Mouse (Mus musculus) embryonic facial prominence, embryonic 13.5 days (tissue): Measurements from ENCODE around the gene Adgrf3. TPM values are rescaled to one million over a fixed set of nuclear protein-coding genes. Genes with fewer than 3 reads are reported as not detected.
"Not testable (repeated sequence)": the region's sequence is repeated elsewhere in the genome, so short reads cannot be mapped to it uniquely, and the experiment has no call there.

ENCODE experiments used
- ATAC-seq: fragments of 200-750 bp; cut with Nextera tagmentation; 2 replicates; pipeline ENCODE4 v1.8.0; 2017; ENCODE audit warnings: low read depth; ENCODE audit not compliant: insufficient number of reproducible peaks, insufficient read depth, low FRiP score, low TSS enrichment
- H3K27ac ChIP-seq: fragments of 300-500 bp; sonication (generic); 2 replicates; pipeline ENCODE4 v1.5.1; 2015; ENCODE audit warnings: moderate library complexity, mild to moderate bottlenecking, inconsistent platforms
- H3K27me3 ChIP-seq: fragments of 300-500 bp; sonication (generic); 2 replicates; pipeline ENCODE4 v1.6.1; 2015; ENCODE audit warnings: mild to moderate bottlenecking, inconsistent platforms
- H3K36me3 ChIP-seq: fragments of 300-500 bp; sonication (generic); 2 replicates; pipeline ENCODE4 v1.6.1; 2015; ENCODE audit warnings: mild to moderate bottlenecking, inconsistent platforms
- H3K4me1 ChIP-seq: fragments of 300-500 bp; sonication (generic); 2 replicates; pipeline ENCODE4 v1.6.1; 2015; ENCODE audit warnings: inconsistent platforms
- H3K4me2 ChIP-seq: fragments of 300-500 bp; sonication (generic); 2 replicates; pipeline ENCODE4 v1.6.1; 2015; ENCODE audit warnings: moderate library complexity, mild to moderate bottlenecking, inconsistent platforms
- H3K4me3 ChIP-seq: fragments of 300-500 bp; sonication (generic); 2 replicates; pipeline ENCODE4 v1.5.1; 2015; ENCODE audit warnings: mild to moderate bottlenecking, inconsistent platforms
- H3K9ac ChIP-seq: fragments of 300-500 bp; sonication (generic); 2 replicates; pipeline ENCODE4 v1.6.1; 2015; ENCODE audit warnings: mild to moderate bottlenecking, inconsistent platforms
- H3K9me3 ChIP-seq: fragments of 300-500 bp; sonication (generic); 2 replicates; pipeline ENCODE4 v1.6.1; 2016; ENCODE audit warnings: inconsistent platforms
- WGBS: fragments of 180-500 bp; shearing (Covaris S2); methylation state at CpG from one replicate; pipeline ENCODE4 v1.1.7; 2015; ENCODE audit warnings: mixed read lengths; 5-methylcytosine and 5-hydroxymethylcytosine counted together
- polyA plus RNA-seq: library from polyadenylated mRNA; unstranded; fragments of >200 nt; fragmentation: Nextera tagmentation; extraction: Ambion mirVana; gene quantifications from 2 replicates; pipeline ENCODE4 v1.2.1, GENCODE M21; 2015

The Adgrf3 gene
- polyA plus RNA-seq, 1 experiment from 2014 or later = not detected

DNA sequence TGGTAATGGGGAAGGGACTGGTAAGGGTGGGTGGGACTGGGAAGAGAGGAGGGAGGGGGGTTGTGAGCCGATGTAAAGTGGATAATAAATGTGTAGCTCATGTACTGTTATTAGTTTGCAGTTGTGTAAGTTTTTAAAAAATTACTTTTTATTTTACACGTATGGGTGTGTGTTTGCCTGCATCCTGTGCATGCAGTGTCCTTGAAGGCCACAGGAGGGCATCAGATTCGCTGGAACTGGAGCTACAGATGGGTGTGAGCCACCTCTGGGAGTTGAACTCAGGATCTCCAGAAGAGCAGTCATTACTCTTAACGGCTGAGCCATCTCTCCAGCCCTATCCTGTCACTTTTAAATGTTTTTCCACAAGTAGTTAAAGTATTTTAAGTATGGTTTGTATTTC lies 25.4 kb upstream of the Adgrf3 start:
- H3K27ac ChIP-seq = no peak overlapping the region
- no peak overlapping the region for H3K4me2 ChIP-seq

DNA sequence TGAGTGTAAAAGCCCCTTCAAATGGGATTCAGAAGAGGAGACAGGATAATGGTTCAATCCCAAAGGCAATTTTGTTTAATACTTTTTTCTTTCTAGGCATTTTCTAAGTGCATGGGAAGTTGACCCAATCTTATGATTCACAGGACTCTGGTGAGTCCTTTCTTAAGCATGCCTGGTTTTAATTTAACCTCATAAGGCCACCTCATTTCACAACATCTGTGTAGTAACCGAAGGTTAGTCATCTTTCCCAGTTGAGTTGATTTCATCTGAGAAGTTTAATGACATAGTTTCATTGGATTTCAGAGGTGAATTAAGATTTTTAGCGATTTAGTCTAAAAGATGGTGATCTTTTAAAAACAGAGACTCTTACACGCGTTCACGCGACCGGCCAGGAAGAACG lies 17.2 kb upstream of the Adgrf3 start:
- 95% methylated on average over 8 of the region's 8 CpGs for WGBS

More for the DNA sequence above, 25.4 kb upstream of the Adgrf3 start:
- H3K4me3 ChIP-seq = no peak overlapping the region
- no peaks in the 10 kb centered on the region for H3K27me3 ChIP-seq
- H3K4me1 ChIP-seq = peaks cover 25% of the 10 kb centered on the region
- H3K36me3 ChIP-seq = peaks cover 10% of the 10 kb centered on the region
- ATAC-seq = no peak
- H3K9me3 ChIP-seq = no peaks in the 10 kb centered on the region
- 88% methylated on average over 4 of the region's 4 CpGs for WGBS
- no peak overlapping the region for H3K9ac ChIP-seq

DNA sequence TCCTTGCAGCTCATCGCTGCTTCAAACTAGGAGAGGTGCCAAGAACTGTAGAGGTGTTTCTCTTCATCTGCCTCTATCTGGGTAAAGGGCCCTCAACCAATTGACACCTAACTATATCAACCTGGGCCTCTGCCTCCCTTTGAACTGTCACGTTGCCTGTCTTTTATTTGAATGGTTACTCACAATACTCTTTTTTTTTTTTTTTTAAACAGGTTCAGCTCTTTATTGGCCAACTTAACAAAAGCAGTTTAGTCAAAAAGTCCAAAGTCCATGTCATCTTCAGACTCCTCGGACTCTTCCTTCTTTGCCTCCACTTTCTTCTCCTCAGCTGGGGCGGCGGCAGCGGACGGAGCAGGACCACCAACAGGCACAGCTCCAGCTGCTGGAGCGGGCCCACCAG lies 15.1 kb upstream of the Adgrf3 start:
- Histone ChIP-seq H3K4me1 (no peaks in the 10 kb centered on the region), H3K9me3 (no peaks in the 10 kb centered on the region), H3K27ac (no peak overlapping the region), H3K27me3 (no peaks in the 10 kb centered on the region), H3K4me3 (no peak overlapping the region), H3K4me2 (no peak overlapping the region), H3K36me3 (no peaks in the 10 kb centered on the region; the same call in 1 of the 2 replicates), H3K9ac (no peak overlapping the region)
- 90% methylated on average over 8 of the region's 8 CpGs for WGBS
- ATAC-seq = no peak

More for the DNA sequence above, 17.2 kb upstream of the Adgrf3 start:
- no peak for ATAC-seq
- Histone ChIP-seq H3K4me2 (no peak overlapping the region), H3K27me3 (no peaks in the 10 kb centered on the region), H3K36me3 (no peaks in the 10 kb centered on the region; the same call in 1 of the 2 replicates), H3K9ac (no peak overlapping the region), H3K4me3 (no peak overlapping the region), H3K27ac (no peak overlapping the region), H3K9me3 (no peaks in the 10 kb centered on the region), H3K4me1 (no peaks in the 10 kb centered on the region)

DNA sequence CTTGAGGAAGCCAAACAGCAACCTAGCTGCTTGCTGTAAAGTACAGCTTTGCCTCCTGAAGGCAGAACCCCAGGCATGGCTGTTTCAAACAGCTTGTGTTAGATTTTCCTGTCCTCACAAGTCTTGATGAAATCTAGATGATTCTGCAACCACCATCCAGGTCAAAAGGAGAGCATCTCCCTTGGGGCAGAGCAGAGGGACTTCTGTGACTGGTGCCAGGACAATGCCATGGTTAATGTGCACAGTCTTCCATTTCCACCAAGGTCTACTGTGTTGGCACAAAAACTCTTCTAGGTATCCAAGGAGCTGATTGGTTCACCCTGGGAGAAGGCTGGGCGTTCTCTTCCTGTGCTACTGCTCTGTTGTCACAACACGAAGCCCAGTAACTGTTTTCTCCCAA lies 14.2 kb upstream of the Adgrf3 start:
- ATAC-seq = no peak
- Histone ChIP-seq H3K27ac (no peak overlapping the region), H3K4me2 (no peak overlapping the region), H3K9ac (no peak overlapping the region), H3K36me3 (no peaks in the 10 kb centered on the region; the same call in 1 of the 2 replicates), H3K4me1 (no peaks in the 10 kb centered on the region), H3K4me3 (no peak overlapping the region), H3K27me3 (no peaks in the 10 kb centered on the region), H3K9me3 (no peaks in the 10 kb centered on the region)
- WGBS = 89% methylated on average over 2 of the region's 2 CpGs

DNA sequence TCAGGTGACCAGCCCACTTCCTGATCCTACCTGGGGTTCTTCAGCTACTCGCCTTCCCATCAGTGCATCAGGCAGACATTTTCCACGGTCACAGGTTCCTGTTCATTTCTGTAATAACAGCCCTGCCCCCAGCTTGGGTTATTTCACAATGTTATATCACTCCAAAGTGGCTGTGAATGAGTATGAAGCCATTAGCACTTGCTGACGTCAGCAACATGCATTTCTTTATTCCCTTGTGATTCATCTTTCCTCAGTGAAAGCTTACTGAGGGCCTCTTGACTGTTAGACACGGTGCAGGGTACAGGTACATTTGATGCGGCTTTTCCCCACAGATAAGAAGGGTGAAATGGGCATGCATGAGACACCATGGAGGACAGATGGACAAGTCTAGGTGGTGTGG lies 10.4 kb upstream of the Adgrf3 start:
- H3K4me1 ChIP-seq = no peaks in the 10 kb centered on the region
- H3K27ac ChIP-seq = no peak overlapping the region
- no peak overlapping the region for H3K4me3 ChIP-seq
- no peaks in the 10 kb centered on the region for H3K27me3 ChIP-seq
- H3K9me3 ChIP-seq = no peaks in the 10 kb centered on the region
- H3K9ac ChIP-seq = no peak overlapping the region
- WGBS = 72% methylated on average over 5 of the region's 5 CpGs
- H3K36me3 ChIP-seq = no peaks in the 10 kb centered on the region
- H3K4me2 ChIP-seq = no peak overlapping the region
- no peak for ATAC-seq

DNA sequence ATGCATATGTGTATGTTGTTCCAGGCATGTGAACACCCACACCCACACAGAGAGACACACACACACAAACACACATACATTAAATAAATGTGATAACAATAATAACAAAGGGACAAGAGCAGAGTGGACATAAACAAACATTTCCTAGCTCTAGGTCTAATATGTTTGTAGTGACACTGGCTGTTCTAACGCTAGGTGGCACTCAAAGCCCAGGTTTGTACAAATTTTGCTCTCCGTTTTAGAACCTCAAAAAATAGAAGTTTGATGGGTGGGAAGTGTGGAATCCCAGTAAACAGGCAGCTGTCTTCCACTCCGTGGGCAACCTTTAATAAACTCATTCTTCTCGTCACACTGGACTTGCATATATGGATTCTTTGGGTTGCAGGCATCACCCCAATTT lies 9.4 kb upstream of the Adgrf3 start:
- Histone ChIP-seq H3K4me3 (no peak overlapping the region), H3K27ac (no peak overlapping the region), H3K4me2 (no peak overlapping the region), H3K4me1 (no peaks in the 10 kb centered on the region), H3K27me3 (no peaks in the 10 kb centered on the region), H3K9me3 (no peaks in the 10 kb centered on the region), H3K36me3 (no peaks in the 10 kb centered on the region), H3K9ac (no peak overlapping the region)
- 7% methylated on average over 4 of the region's 4 CpGs for WGBS
- ATAC-seq = no peak

DNA sequence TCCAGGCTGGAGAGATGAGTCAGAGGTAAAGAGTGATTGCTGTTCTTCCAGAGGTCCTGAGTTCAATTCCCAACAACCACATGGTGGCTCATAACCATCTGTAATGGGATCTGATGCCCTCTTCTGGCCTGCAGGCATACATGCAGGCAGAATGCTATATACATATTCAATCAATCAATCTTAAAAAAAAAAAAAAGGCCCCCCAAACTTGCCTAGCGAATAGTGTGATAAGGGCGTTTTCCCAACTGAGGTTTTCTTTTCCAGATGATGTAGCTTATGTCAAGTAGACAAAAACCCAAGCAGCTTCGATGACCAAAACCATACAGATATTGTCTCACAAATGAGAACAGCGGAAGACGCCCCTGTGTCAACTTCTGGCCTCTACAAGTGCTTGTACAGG lies 5.2 kb upstream of the Adgrf3 start:
- H3K36me3 ChIP-seq, H3K4me2 ChIP-seq, H3K4me1 ChIP-seq, H3K9me3 ChIP-seq, H3K27me3 ChIP-seq, H3K9ac ChIP-seq, ATAC-seq, H3K4me3 ChIP-seq, H3K27ac ChIP-seq: not testable (repeated sequence)
- 92% methylated on average over 5 of the region's 5 CpGs for WGBS

DNA sequence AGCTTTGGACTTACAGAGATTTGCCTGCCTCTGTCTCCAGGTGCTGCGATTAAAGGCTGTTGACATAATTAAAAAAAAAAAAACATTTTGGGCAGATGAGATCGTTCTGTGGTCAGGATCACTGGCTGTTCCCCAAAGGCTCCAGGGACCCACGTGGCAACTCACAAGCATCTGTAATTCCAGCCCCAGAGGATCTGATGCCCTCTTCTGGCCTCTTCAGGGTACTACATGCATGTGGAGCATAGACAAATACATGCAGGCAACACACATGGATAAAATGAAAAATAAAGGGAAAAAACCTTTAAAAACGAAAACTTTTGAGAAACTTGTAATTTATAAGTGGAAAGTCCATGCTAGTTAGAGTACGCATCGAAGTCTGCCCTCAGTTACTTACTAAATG lies 1.8 kb upstream of the Adgrf3 start:
- Histone ChIP-seq H3K4me3 (no peak overlapping the region), H3K9ac (no peak overlapping the region), H3K4me1 (no peaks in the 10 kb centered on the region), H3K9me3 (no peaks in the 10 kb centered on the region), H3K36me3 (no peaks in the 10 kb centered on the region), H3K27me3 (no peaks in the 10 kb centered on the region), H3K27ac (no peak overlapping the region), H3K4me2 (no peak overlapping the region)
- WGBS = 71% methylated on average over 6 of the region's 6 CpGs
- no peak for ATAC-seq

DNA sequence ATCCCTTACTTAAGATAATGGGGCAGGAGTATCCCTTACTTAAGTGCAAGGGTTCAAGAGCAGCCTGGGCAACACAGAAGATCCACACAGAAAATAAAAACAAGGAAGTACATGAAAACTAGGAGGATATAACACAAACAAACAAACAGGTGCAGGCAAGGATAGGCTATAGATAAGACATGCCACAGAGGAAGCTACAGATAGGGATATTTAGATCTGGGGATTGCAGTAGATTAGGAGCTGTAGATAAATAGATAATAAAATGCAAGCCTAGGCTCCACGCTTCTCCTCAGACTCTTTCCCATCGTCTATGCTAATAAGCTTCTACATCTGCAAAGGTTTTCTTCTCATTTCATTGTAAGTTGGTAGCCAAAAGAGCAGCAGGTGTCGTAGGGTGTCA lies 488 bp downstream of the Adgrf3 start:
- Histone ChIP-seq H3K4me2 (no peak overlapping the region), H3K9ac (no peak overlapping the region), H3K27ac (no peak overlapping the region), H3K4me3 (no peak overlapping the region), H3K9me3 (no peaks in the 10 kb centered on the region), H3K36me3 (no peaks in the 10 kb centered on the region), H3K27me3 (no peaks in the 10 kb centered on the region), H3K4me1 (no peaks in the 10 kb centered on the region)
- no peak for ATAC-seq
- WGBS = 72% methylated on average over 3 of the region's 3 CpGs

DNA sequence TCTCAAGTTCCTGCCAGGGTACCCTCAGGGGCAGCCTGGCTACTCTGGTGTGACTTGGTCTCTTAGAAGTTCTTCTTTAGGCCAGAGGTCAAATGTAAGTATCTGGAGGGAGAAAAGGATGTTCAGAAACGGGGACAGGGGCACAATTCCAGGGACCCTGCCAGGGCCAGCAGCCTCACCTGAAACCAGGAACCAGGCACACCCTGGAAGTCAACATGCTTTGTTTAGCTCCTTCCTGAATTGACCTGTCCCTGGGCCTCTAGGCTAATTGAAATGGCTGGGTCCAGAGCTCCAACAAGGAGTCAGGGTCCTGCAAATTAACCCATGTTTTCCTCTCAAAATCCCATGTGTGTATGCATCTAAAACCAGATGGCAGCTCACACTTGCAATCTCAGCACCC lies 1.1 kb downstream of the Adgrf3 start:
- ATAC-seq = no peak
- no peaks in the 10 kb centered on the region for H3K4me1 ChIP-seq
- WGBS = 50% methylated on average over 1 of the region's 1 CpGs
- H3K9ac ChIP-seq = no peak overlapping the region
- no peak overlapping the region for H3K27ac ChIP-seq
- H3K36me3 ChIP-seq = no peaks in the 10 kb centered on the region
- no peak overlapping the region for H3K4me2 ChIP-seq
- H3K27me3 ChIP-seq = no peaks in the 10 kb centered on the region
- H3K9me3 ChIP-seq = no peaks in the 10 kb centered on the region
- no peak overlapping the region for H3K4me3 ChIP-seq

DNA sequence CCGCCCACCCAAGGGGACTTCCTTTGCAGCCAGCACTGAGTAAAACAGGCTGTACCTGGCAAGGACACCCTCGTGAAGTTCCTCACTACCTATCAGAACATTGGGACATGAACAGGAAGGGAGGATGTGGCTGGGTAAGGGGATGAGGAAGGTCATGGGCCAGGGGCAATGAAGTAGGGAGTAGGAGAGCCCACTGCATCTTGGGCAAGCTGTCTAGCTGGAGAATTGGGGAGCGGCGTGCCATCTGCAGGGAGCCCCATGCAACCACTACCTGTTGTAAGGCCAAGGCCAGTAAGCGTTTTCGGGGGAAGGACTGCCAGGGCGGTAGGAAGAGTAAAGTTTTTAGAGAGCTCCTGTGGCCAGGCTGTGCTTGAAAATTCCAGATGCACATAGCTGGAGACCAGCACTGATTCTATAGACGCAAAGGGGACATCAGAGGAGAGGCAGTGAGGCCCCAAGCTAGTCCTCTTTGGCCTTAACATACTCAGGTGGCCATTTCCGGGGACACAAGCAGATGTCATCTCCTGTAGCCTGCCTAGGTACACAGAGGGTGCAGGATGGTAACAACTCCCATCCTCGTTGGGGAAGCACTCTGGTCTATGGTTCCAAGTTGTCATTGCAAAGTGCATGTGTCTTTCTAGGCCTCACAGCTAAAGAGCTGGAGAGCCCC lies 2.2 kb downstream of the Adgrf3 start:
- Histone ChIP-seq H3K36me3 (no peaks in the 10 kb centered on the region), H3K4me3 (no peak overlapping the region), H3K27ac (no peak overlapping the region), H3K9me3 (no peaks in the 10 kb centered on the region), H3K4me2 (no peak overlapping the region), H3K27me3 (no peaks in the 10 kb centered on the region), H3K4me1 (no peaks in the 10 kb centered on the region), H3K9ac (no peak overlapping the region)
- 80% methylated on average over 10 of the region's 10 CpGs for WGBS
- ATAC-seq = no peak

DNA sequence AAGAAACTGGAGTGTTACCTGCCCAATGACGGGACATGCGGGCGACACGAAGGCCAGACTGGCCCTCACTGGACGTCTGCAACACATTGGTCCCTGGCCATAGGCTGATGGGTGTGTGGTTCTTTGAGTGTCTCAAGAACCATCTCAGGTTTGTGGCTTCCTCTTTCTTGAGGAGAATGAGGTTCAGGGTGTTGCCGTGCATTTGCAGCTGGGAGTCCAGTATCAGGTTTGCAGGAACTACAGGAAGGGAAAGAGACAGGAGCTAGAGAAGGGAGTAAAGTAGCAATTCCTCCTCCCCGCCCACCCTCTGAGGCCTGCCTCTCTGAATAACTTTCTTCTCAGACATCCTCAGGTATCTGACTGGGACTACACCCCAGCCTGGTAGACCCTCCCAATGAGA lies 3.3 kb downstream of the Adgrf3 start:
- H3K9me3 ChIP-seq = no peaks in the 10 kb centered on the region
- H3K9ac ChIP-seq = no peak overlapping the region
- H3K4me3 ChIP-seq = no peak overlapping the region
- H3K36me3 ChIP-seq = no peaks in the 10 kb centered on the region
- no peaks in the 10 kb centered on the region for H3K27me3 ChIP-seq
- H3K4me2 ChIP-seq = no peak overlapping the region
- no peaks in the 10 kb centered on the region for H3K4me1 ChIP-seq
- WGBS = 86% methylated on average over 7 of the region's 7 CpGs
- H3K27ac ChIP-seq = no peak overlapping the region
- ATAC-seq = no peak
